Mouse (Mus musculus): Measurements from ENCODE around the gene Ptar1.

DNA sequence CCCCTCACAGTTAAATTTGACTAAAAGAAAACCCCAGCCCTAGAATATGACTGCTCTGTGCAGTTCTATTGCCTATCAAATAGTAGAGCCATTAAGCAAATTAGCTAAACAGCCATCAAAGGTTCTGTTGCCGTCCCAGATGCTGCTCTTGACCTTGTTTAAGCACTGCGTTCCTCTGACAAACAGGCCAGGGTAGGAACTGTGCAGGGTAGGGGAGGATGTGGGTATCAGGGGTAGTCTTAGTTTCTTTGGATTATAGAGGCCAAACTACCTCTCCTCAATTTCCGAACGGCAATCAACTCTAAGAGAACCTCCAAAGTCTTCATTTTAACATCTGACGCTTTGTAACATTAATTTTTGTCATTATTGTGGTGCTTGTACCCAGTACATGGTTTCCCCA lies 34.1 kb upstream of the Ptar1 start:
- TF ChIP-seq CTCF (IDR thresholded peaks at IDR 0.05) (no peak), EP300 (IDR thresholded peaks at IDR 0.05) (no peak)

All from lung, postnatal 0 days (tissue).